8 mouse cellular contexts compared by ENCODE assay signal in the genomic region with DNA sequence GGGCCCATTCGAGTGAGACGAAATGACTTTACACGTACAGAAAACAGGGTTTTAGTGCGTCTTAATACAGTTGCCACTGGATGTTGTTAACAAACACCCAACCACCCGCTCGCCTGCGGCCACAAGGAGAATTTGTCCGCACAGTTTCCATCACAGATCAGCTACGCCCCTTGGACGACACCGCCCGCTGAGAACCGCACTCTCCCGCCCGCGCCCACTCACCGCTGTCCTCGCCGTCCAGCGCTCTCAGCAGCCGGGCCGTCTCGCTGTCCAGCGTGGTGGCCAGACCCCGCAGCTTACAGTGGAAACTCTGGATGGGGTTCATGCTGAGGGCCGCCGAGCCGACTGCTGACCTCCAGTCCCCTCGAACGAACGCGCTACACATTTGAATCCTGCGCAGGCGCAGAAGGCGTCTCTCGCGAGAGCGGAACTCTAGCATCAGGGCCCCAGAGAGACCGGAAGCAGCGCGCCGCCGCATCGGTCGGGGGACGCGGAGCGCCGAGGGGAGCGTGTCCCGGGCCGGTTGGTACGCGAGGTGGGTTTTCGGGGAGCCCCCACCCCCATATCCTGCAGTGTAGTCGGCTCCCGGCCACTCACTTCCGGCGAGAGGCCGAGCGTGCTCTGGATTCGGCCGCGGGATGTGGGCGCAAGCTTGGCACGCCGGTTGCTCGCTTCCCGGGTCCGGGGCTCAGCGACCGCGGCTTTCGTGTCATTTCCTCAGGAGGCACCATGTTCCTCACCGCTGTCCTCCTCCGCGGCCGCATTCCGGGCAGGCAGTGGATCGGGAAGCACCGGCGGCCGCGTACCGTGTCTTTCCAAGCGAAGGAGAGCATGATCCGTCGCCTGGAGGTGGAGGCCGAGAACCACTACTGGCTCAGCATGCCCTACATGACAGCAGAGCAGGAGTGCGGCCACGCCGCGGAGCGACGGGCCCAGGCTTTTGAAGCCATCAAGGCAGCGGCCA. TPM values are rescaled to one million over a fixed set of nuclear protein-coding genes. Genes with fewer than 3 reads are reported as not detected.
DNase-seq lines count a peak whose midpoint lies in the region; ATAC-seq and TF ChIP-seq lines count a peak whose summit lies in the region.

A gene (minus strand): TSS at position 398 of the 964 bp plus-strand sequence.
A gene (plus strand): TSS at position 447 of the 964 bp plus-strand sequence.

- peaks cover 21% of the 10 kb centered on the region for H3K36me3 ChIP-seq in ES-Bruce4 (ENCODE audit: control insufficient read depth, insufficient read depth, low read length, poor library complexity, severe bottlenecking)
- H3K36me3 ChIP-seq in forebrain, embryonic 14.5 days (ENCODE audit: control insufficient read depth, insufficient read depth, low read length): peaks cover 11% of the 10 kb centered on the region

- intact Hi-C loops in heart, postnatal 25 days (cut with DNase I): loop anchor here (5.0 kb wide), 3 partner anchors 61 to 144 kb away; no protein-coding TSS in a partner anchor

- H3K27me3 ChIP-seq in ES-Bruce4 (ENCODE audit: control insufficient read depth, insufficient read depth, low read length, poor library complexity, severe bottlenecking): no peaks in the 10 kb centered on the region
- H3K27me3 ChIP-seq in forebrain, embryonic 14.5 days (replicated peaks; ENCODE audit: control insufficient read depth, insufficient read depth, low read length): no peaks in the 10 kb centered on the region

- peak within 1 kb of the TSS; percentile 64 for H3K27ac ChIP-seq in ES-Bruce4 (ENCODE audit: insufficient read depth, low read length)
- peak within 1 kb of the TSS; percentile 90 for H3K27ac ChIP-seq in forebrain, embryonic 14.5 days (ENCODE audit: low read depth, low read length)

- H3K4me3 ChIP-seq in ES-Bruce4 (ENCODE audit: low read depth, low read length): peak within 1 kb of the TSS; percentile 83
- H3K4me3 ChIP-seq in forebrain, embryonic 14.5 days (ENCODE audit: low read depth, low read length): peak within 1 kb of the TSS; percentile 82
- H3K4me3 ChIP-seq in lung, adult 2 months (replicated peaks; ENCODE audit: extremely low read depth, low read depth, low read length): peak within 1 kb of the TSS; percentile 90

- peak within 1 kb of the TSS; percentile 79 for H3K9ac ChIP-seq in ES-Bruce4 (ENCODE audit: low read depth, poor library complexity, severe bottlenecking)
- peak within 1 kb of the TSS; percentile 92 for H3K9ac ChIP-seq in forebrain, embryonic 14.5 days (ENCODE audit: low read length)

- WGBS in forebrain, embryonic 14.5 days: under 1% methylated on average over 93 of the region's 96 CpGs
- under 1% methylated on average over 96 of the region's 96 CpGs for WGBS in lung, adult 2 months

- no peaks in the 10 kb centered on the region for H3K4me1 ChIP-seq in ES-Bruce4 (ENCODE audit: control insufficient read depth, insufficient read depth, low read length)
- peaks cover 7% of the 10 kb centered on the region; the same call in 1 of the 2 replicates for H3K4me1 ChIP-seq in forebrain, embryonic 14.5 days (ENCODE audit: control insufficient read depth, insufficient read depth, low read length)
- H3K4me1 ChIP-seq in lung, adult 2 months (ENCODE audit: control insufficient read depth, insufficient read depth, low read length): peaks cover 8% of the 10 kb centered on the region

- peak within 1 kb of the TSS; percentile 60 for H3K4me2 ChIP-seq in forebrain, embryonic 14.5 days (ENCODE audit: low read length)

- peak; percentile 84 for TF ChIP-seq POLR2A in ES-Bruce4 (IDR thresholded peaks at IDR 0.05; ENCODE audit: insufficient read depth, low read length)
- TF ChIP-seq POLR2A in lung, adult 2 months (IDR thresholded peaks at IDR 0.05; ENCODE audit: borderline replicate concordance, extremely low read depth, low read depth, low read length): peak; percentile 80

- TF ChIP-seq CTCF in ES-Bruce4 (IDR thresholded peaks at IDR 0.05; ENCODE audit: low read depth, low read length): no peak
- TF ChIP-seq CTCF in lung, adult 2 months (IDR thresholded peaks at IDR 0.05; ENCODE audit: insufficient read depth, low read length): no peak

- peak; percentile 97 for DNase-seq in forebrain, embryonic 14.5 days (ENCODE audit: low spot score)
- DNase-seq in heart, postnatal 25 days (ENCODE audit: low spot score): peak; percentile 84
- DNase-seq in layer of hippocampus, adult 18-20 months (ENCODE audit: low spot score in 2 of 2): peak; percentile 85 to 92
- peak; percentile 94 for DNase-seq in lung, adult 2 months
- DNase-seq in thymus, adult 18-20 months: peak; percentile 83 to 90

- H3K9me3 ChIP-seq in ES-Bruce4 (replicated peaks; ENCODE audit: control insufficient read depth, insufficient read depth, low read length, poor library complexity, severe bottlenecking): no peaks in the 10 kb centered on the region
- no peaks in the 10 kb centered on the region for H3K9me3 ChIP-seq in forebrain, embryonic 14.5 days (replicated peaks; ENCODE audit: control insufficient read depth, low read length)

- no peak for TF ChIP-seq EP300 in ES-Bruce4 (IDR thresholded peaks at IDR 0.05; ENCODE audit: insufficient read depth, low read depth, low read length)

- peak; percentile 97 for ATAC-seq in cerebellum, adult (ENCODE audit: insufficient number of reproducible peaks, low FRiP score, low TSS enrichment)
- peak; percentile 98 for ATAC-seq in forebrain, embryonic 14.5 days
- ATAC-seq in neutrophil, adult 5-6 weeks (ENCODE audit: extremely low read depth, insufficient number of reproducible peaks, low FRiP score, poor library complexity, severe bottlenecking): peak; percentile 85

RNA-seq across cellular contexts. Expression of the first gene that starts in this region (rescaled TPM):
- 51.8 and 64.1 TPM in 2 replicates for polyA plus RNA-seq in ES-Bruce4 (2011; ENCODE audit: insufficient read depth, insufficient read length, low read depth, missing spikeins)
- polyA plus RNA-seq in forebrain, embryonic 14.5 days (2014; fragmentation: Nextera tagmentation; extraction: Ambion mirVana): 11.5 and 11.9 TPM in 2 replicates
- under 1 TPM; 0.17 to 0.39 TPM for total RNA-seq in heart, postnatal 25 days (2021)
- total RNA-seq in layer of hippocampus, adult 18-20 months (2021): under 1 TPM; 0.32 to 0.58 TPM
- 0.06 and 0.27 TPM in 2 replicates for polyA plus RNA-seq in lung, adult 2 months (2012; rRNA removed)
- 0.61 TPM in 1 of 2 replicates, not detected in the other for total RNA-seq in neutrophil, adult 5-6 weeks (2017)

RNA-seq across cellular contexts. Expression of the second gene that starts in this region (rescaled TPM):
- polyA plus RNA-seq in ES-Bruce4 (2011; ENCODE audit: insufficient read depth, insufficient read length, low read depth, missing spikeins): 72.3 and 76.0 TPM in 2 replicates
- polyA plus RNA-seq in forebrain, embryonic 14.5 days (2014; fragmentation: Nextera tagmentation; extraction: Ambion mirVana): 139 and 165 TPM in 2 replicates
- 10 to 100 TPM; 61.4 to 69.0 TPM for total RNA-seq in heart, postnatal 25 days (2021)
- 10 to 100 TPM; 64.5 to 72.0 TPM for total RNA-seq in layer of hippocampus, adult 18-20 months (2021)
- polyA plus RNA-seq in lung, adult 2 months (2012; rRNA removed): 29.7 and 35.8 TPM in 2 replicates
- 15.6 and 19.2 TPM in 2 replicates for total RNA-seq in neutrophil, adult 5-6 weeks (2017)

Comparison
In these comparisons a context has a peak if more than half of its experiments do, and no peak if none do; other contexts are left out.
1. Peak in every context shown above with its lines: DNase-seq, ATAC-seq, H3K4me3 ChIP-seq and H3K27ac ChIP-seq.